Mouse (Mus musculus) B cell, adult 2 months (primary cell): Measurements from ENCODE around the gene Hoxa9.

Source experiments
- DNase-seq, 2 experiments: peaks; one replicate each; pipeline ENCODE4 v3.0.0; 2022

Gene Hoxa9

DNA sequence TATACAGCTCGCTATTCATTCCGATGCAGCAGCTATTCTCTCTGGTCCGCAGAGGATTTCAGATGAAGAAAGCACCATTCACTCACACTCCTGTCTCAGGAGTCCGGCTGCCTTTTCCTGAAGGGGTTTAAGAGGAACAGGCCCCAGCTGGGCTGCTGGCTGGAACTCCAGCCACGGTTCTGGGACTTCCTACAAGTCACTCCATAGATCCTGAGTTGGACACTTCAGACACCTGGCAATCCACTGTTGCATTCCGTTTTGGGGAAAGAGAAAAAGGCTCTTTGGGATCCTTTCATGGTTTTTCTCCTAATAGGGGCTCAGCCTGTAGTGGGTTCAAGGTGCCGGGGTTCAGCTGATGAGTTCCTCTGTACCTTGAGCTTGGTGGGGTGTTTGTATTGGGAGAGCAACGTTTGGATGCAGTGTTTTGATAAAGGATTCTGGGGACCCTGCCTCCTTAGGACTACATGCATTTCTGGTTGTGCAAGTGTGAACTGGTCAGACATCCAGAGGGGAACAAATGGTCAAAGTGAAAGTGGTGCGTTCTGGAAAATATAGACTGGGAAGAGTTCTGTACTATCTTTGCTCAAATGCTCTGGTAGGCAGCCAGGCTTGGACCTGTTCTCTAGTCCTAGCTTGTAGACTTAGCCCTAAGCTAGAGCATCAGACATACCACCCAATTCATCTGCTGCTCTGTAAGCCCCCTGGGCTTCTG is 31.0 kb upstream of the Hoxa9 start:
- DNase-seq, result peak in 1 of 2 experiments; percentile 45

DNA sequence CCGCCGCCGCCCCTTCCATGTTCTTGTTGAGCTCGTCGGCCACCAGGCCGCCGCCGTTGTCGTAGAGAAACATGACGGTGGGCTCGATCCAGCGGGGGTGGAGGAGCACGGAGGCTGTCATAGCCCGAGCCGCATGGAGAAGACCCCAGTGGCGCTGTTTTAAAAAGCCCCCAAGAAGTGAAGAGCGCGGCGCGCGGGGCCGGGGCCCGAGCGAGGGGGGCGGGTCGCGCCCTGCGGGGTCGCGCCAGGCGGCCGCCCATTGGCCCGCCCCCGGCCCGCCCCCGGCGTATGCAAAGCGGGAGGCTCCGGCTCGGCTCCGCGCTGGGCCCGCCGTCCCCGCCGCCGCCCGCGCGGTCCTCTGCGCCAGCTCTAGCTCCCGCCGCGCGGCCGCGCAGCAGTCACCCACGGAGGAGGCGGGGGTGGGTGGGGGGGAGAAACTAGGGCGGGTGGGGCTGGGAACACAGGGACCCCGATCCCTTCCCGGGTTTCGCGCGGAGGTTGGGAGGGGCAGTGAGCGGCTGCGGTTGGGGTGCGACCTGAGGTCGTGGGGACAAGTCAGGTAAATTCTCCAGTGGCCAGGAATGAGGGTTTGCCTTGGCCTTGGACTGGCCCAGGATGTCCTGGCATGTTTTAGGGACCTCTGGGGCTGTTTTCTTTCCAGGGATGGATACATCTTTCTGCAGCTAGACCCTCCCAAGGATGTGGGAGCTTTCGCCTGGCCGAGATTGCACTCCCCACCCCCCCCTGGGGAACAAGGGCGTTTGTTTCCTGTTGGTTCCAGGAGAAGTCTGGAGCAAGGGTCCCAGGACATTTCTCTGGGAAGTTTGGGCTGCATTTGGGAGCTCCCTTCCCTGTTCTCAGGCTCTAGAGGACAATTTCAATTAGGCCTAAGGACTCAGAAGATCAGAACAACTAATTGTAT is 30.0 kb upstream of the Hoxa9 start, which contains the start of gene Hoxa13:
Gene Hoxa13 (minus strand): TSS at position 227 of the 922 bp plus-strand sequence.
- DNase-seq, result peak; percentile 44 to 58

DNA sequence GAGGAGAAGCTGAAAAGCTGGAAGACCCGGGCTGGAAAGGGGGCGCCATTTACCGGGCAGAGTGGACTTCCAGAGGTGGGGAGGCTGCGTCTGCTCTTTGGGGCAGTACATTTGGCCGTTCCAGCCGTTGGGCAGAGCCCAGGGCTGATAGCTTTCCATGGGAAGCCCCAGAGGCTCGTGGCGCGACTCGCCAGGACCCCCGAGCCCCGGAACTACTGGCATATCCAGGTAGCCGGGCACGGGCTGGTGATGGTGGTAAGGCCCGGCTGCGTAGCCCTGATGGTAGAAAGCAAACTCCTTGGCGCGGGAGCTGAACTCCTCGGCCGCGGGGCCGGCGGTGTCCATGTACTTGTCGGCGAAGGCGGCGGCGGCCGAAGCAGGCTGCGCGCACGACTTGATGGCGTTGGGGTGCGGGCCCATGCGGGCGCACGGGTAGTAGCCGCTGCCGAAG is 28.9 kb upstream of the Hoxa9 start:
- DNase-seq, result peak; percentile 43 to 52

DNA sequence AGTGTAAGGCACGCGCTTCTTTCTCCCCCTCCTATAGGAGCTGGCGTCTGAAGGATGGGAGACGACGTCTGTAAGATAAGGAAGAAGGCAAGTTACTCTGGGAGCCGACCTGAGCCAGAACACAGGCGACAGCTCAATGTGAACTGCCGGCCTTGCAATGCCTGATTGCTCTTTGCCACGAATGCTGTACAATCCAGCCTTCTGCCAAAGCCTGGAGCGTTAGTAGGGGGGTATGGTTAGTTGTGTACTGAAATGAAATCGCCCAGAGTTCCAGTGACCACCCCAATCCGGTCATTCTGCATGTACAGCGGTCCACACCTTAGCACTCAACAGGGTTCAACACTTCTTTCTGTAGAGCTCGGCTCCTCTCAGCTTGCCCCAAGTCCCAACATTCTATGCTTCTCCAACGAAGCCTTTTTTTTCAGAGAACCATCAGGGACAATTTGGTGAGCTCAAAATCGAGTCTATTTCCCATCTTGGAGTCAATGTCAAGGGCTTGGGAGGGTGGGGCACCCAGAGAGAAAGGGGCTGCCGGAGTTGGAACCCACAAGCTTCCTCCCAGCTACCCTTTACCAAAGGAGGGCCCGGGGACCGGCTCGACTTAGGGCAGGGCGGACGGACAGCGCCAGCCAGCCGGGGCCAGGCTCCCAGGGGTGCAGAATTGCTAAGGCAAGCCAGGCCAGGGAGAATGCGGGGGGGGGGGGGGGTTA is 28.3 kb upstream of the Hoxa9 start:
- peak; percentile 30 to 45 for DNase-seq

DNA sequence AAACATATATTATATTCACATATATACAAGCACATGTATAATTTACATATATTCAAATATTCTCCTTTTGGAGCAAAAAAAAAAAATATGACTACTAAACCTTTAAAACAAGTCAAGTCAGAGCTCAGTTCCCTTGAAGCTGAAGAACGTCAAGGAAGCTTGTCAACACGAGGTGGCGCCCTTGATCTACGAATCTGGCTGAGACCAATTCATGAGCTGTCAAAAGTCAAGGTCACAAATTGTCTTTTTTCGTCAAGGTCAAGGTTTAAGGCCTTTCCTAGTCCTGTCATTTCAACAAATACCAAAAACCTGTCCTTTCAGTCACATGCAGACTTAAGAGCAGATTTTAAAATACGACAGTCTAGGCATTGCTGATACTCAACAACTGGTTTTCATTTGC is 26.1 kb upstream of the Hoxa9 start:
- peak; percentile 90 to 91 for DNase-seq

DNA sequence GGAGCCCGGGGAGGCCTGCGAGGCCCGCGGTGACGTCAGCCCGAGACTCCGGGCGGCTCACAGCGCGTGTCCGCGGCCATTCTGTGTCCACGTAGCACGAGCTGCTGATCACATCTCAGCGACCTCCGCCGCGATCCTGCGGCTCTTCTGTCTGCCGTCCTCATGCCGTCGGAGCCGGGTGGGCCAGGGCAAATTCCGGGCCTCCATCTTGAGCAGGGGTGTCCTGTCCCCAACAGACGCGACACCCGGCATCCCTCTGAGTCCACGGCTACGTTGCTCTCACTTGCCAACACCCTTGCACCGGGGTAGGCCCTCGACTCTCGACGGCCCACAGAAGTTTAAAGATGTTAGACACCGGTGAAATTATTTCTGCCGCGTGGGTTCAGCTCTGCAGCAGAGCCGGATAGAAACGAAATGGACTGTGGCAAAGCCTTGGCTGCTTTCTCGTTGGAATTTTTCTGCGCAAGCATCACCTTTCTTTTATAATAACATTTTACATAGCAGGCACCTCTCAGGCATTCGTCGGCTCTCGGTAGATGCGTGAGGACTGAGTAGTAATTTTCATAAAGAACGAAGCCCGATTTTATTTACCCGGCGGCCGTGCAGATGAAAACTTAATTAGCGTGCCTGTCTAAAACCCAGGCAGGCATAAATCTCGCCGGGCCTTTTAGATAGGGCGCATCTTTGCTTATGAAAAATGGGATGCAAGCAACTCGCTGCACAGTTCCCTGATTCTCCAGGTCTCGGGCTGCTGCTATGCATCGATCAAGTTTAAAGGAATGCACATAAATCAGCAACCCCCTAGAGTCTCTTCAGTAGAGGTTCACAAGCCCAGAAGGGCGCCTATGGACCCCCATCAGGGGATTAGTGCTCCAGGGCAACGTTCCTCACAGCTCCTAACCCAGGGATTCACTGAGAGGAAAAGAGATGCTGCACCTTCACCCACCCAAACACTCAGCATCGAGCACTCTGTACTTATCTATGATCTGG is 22.9 kb upstream of the Hoxa9 start:
- peak; percentile 39 to 51 for DNase-seq

DNA sequence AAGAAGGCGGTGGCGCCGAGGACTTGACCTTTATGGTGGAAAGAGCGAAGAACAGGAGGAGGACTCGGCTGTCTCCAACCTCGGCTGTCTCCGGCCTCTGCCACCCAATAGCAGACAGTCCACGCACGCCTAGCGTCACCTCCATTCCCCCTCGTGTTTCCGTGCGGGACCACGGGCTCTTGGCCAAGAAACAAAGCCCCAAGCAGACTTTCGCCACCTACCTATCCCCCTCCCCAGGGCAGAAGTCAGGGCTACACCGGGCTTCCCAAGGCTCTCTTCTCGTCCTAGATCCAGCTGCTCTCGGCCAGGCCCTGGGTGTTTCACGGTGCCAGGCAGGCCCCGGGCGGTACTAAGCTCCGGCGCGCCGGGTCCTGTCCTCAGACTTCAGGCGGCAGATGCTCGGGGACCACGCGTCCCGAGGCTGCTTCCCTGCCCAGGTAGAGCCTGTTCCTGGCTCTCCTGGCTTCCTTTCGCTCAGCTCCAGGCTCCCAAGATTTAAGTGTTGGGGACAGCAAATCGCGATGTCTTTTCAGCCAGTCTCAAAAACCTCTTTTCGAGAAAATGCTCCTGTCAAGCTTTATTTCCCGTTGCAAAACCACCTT is 22.0 kb upstream of the Hoxa9 start:
- DNase-seq, result peak in 1 of 2 experiments; percentile 28

DNA sequence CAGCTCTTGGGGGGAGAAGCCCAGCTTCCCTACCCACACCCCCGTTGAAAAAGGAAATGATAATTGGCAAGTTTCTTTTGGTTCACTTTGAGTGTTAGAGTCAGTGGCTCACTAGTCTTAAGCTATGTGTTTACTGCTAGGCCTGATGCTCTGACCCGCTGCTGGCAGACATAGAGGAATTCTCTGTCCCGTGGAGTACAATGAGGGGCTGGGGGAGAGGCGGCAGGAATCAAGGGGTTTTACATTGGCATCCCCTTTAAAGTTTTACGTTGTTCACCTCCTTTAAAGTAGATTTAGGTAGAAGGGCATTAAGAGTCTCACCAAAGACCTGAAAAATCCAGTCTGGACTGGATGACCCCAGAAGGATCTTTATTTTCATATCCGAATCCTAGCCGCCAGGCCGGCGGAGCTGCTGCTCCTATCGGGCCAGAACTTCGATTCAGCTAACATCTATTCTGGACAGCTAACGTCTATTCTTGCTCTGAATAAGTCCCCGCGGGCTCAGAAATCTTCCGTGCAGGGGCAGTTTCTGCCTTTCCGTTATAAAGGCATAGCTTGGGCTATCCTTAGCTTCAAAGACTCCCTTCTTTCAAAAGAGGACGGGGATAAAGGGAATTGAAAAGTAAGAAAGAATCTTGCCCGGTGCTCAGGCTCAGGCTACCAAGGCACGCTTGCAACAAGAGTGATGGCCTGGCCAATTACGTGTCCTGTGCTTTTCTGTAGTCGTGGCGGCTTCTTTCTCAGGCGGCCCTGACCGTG is 21.3 kb upstream of the Hoxa9 start:
- peak in 1 of 2 experiments; percentile 48 for DNase-seq

DNA sequence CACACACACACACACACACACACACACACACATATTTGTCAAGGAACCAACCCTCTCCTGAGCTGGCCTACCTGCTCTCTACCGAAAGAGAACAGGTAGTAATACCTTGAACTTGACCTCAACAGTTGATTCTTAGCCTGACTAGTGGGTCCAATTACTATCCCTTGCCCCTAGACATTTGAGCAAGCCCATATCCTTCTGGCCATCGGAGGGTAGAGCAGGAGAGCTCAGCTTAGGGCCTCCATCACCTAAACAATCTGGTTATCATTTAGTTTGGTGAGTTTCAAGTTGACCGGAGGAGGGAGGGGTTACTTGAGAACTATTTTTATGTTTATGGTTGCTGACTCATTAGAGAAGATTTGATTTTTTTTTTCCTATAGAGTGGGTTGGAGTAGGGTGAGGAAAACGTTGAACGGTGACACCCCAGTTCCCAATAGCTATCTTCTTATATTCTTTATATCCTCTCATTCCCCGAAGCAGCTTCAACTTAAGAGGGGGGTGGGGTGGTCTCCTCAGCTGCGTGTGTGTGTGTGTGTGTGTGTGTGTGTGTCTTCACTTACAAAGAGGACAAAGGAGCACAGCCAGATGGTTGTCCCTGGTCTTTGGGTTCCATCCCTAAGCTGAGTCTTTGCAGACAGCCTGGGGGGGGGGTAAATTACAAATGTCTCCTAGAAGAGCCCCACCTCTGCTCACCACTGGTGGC is 20.4 kb upstream of the Hoxa9 start:
- no peak for DNase-seq

DNA sequence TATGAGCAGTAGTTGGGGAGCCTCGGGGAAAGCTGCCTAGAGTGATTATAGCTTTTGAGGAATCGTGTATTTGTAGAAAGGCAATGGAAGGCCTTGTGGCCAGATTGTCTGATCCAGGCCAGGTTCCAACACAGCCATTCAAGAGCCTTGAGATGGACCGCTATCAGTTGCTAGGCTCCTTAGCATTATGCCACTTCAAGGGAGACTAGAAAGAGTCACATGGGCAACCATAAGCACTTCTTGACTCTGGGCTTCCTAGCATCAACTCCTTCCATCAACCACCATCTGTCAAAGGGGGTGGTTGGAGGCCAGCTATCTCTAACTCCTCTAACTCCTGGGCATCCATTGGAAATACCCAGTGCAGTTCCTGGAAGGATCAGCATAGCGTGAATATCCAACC is 18.9 kb upstream of the Hoxa9 start:
- no peak for DNase-seq

DNA sequence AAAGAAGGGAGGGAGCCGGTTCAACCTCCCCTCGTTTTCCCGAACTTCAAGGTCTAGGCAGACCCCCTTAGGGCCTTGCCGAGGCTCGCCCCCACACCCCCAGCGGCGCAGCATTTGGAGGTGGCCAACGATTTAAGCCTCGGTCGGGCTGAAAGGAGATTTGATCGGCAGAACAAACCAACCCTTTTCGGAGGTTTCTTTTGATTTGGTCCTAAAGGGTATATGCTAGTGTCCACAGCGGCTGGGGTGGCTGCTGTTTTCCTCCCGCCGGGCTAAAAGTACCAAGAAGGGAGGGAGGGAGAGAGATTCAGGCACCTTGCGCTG is 18.5 kb upstream of the Hoxa9 start:
- DNase-seq, result no peak

DNA sequence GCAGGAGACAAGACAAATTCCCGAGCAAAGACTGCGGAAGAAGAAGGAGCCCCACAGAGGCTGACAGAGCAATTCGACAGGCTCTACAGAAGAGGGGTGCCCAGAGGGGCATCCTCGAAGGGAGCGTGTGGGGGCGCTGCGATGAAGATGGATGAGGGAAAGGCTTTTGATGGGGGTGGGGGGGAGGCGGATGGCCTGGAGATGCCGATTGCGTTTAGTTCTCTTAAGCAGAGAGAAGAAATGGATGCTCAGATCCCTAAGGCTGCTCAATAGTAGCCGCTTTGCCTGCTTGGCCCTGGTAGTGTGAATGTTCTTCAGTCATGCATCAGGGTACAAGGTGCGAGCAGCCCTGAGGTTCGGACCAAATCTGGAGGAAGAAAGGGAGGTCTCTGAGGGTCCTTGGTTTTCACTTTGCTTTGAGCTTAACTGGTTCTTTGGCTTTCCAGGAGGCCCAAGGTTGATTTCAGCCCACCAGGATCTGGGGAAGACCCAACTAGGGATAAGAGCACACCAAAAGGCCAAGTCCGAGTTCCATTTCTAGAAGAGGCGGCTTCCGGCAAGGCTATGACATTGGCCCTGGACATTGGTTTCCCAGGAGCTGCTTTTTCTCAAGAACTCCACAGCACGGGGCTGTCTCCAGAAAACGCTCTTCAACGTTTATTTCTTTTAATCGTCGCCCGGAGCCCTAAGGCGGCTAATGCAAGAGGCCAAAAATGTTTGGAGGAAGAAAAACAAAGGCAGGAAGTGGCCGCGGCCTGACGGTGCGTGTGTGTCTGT is 17.9 kb upstream of the Hoxa9 start:
- peak in 1 of 2 experiments; percentile 34 for DNase-seq

DNA sequence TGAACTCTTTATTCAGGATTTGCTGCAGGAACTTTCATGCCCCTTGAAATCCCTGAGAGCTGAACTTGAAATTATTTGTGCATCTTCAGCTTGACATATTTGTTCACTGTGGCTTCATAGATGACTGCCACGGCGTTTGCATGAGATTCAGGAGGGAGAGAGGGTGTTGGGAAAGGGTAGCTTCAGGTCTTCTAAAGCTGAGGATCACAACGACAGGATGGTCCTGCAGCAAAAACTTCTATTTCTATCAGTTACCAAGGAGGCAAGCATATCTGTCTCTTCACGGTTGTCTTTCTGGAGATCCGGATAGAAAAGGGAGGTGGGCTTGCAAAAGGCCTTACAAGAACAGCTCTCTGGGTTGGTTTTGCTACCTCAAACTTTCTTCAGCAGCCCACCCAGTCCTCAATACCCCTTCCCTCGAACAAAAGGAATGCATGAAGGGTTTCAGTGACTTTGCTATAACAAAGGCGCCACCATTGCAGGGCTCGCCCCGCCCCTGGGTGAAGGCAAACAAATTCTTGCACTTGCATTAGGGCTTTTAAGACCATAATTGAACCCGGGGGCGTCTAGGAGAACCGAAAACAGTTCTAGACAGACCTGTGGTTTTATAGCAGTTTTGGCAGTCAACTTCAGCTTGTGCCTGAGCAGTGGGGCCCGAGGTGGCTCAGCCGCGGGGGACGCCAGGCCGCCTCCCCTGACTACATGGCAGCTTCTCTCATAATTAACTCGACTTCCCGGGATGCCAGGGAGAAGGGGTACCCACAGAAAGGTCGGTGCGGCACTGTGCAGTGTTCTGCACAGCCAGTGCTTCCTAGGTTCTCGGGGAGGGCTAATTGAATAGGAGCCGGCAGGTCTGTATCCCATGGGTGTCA is 17.1 kb upstream of the Hoxa9 start:
- DNase-seq, result peak in 1 of 2 experiments; percentile 29

DNA sequence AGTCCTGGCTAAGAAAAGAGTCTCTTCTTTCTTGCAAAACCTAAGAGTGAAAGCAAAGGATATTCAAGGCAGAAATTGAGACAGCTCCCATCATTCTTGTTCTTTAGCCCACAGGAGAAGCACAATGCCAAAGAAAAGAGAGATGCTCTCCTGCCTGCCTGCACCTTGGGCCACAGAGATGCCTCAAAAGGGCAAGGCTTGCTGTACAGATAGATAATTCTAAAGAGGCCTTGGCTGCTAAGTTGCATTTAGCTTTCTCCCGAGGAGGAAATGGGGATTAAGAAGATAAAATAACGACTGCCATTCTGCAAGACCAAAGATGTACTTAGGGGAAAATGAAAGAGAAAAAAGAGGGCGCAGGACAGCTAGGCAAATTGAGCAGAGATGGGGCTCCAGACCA is 16.0 kb upstream of the Hoxa9 start:
- no peak for DNase-seq

DNA sequence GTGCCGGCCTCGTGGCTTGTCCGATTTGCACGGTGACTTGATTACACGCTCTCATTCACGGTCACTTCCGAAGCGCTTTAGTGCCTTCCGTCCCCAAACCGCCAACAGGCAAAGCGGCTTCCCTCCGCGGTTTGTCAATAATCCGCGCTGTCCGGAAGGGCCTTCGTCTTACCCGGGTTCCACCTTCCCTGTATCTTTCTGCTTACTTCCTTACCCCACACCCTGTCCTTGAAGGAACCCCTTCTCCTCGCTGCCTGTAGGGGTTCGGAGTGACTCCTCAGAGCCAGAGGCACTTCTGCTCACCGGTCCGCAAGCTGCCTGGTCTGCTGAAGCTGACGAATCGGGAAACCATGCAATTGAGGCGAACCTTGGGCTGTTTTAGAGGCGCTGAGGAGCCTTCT is 15.5 kb upstream of the Hoxa9 start:
- peak; percentile 31 to 44 for DNase-seq

DNA sequence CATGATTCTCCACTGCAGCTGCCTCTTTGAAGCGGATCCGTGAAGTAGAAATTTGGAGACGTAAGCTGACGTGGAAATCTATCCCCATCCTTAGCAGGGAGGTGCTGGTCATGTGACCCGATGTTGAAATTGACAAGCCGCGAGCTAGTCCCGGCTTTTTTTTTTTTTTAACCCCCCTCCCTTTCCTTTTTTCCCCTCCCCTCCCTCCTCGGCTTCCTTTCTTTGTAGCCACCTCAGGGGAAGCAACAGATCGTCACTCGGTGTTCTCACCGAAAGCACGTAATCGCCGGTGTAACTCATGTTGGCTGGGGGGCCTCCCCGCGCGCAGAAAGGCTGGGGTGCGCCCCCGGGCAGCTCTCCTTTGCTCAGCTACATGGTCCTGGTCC is 14.9 kb upstream of the Hoxa9 start, which contains the start of gene Hoxa11:
Gene Hoxa11 (minus strand): TSS at position 54 of the 386 bp plus-strand sequence.
- peak in 1 of 2 experiments; percentile 30 for DNase-seq

DNA sequence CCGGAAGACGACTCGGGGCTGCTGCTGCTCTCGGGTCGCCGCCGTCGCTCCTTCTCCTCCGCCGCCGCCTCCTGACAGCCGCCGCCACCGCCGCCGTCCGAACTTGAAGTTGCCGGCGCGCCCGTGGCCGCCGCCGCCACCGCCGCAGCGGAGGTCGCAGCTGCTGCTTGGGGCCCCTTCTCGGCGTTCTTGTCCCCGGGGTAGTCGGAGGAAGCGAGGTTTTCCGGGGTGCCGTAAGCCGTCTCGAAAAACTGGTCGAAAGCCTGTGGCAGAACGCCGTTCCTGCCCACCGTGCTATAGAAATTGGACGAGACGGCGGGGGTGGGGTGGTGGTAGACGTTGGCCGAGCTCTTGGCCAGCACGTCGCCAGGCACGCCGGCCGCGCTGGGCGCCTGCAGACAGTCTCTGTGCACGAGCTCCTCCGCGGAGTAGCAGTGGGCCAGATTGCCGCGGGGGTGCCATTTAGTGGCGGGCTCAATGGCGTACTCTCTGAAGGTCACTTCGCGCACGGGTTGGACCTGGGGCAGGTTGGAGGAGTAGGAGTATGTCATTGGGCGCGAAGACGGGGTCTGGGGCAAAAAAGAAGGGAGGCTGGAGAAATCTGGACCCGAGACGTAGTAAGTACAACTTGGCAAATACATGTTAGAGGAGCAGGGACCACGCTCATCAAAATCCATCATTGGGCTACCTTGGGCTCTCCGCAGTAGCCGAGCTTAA is 14.3 kb upstream of the Hoxa9 start:
- DNase-seq, result peak in 1 of 2 experiments; percentile 37
